Mouse (Mus musculus): ENCODE measurements around the gene 4930544D05Rik.

DNA sequence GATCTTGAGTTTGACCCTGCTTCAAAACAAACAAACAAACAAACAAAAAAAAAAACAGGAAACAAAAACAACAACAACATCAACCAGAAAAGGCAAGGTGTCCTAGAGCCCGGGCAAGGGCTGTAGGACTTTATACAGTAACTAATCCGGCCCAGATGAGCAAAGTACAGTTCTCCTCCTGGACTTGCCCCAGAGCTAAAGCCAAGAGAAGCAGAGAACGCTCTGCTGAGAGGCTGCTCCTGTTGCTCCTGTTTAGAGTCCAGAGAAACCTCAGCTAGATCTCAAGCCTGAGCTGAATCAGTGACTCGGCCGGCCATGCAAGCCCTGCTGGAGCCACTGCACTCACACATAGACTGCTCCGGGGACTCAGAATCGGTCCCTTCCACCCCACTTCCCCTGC is 14.5 kb downstream of the 4930544D05Rik start:
- no peak for TF ChIP-seq CTCF (IDR thresholded peaks at IDR 0.05; ENCODE audit: borderline replicate concordance, insufficient read depth, low read depth, low read length)
- no peak for TF ChIP-seq POLR2A (IDR thresholded peaks at IDR 0.05; ENCODE audit: borderline replicate concordance, insufficient read depth, low read length)
